11 mouse cellular contexts compared by ENCODE assay signal in genomic region chr13:21033176-21033575, GRCm38 (mm10). TPM values are rescaled to one million over a fixed set of nuclear protein-coding genes. Genes with fewer than 3 reads are reported as not detected.
DNase-seq lines count a peak whose midpoint lies in the region; ATAC-seq and TF ChIP-seq lines count a peak whose summit lies in the region.
"Had no signal": no experiment of that assay in that cellular context is flagged by ENCODE, and none has a peak within 500 bp of the region (broad histone marks: within the 10 kb centered on the region; RNA-seq: fewer than 3 reads in every experiment).

No protein-coding gene starts in this region.

- H3K36me3 ChIP-seq in midbrain, embryonic 14.5 days (ENCODE audit: control insufficient read depth, insufficient read depth, low read length), result no peaks in the 10 kb centered on the region
- no peaks in the 10 kb centered on the region for H3K36me3 ChIP-seq in lung, postnatal 0 days (ENCODE audit: insufficient read depth, low read length)
- H3K36me3 ChIP-seq: limb, embryonic 15.5 days had no signal

- no peaks in the 10 kb centered on the region for H3K9me3 ChIP-seq in midbrain, embryonic 14.5 days (ENCODE audit: control insufficient read depth, low read length)
- H3K9me3 ChIP-seq in lung, postnatal 0 days (ENCODE audit: low read length), result no peaks in the 10 kb centered on the region
- H3K9me3 ChIP-seq: limb, embryonic 15.5 days had no signal

- WGBS in midbrain, embryonic 14.5 days, result 57% methylated on average over 3 of the region's 3 CpGs
- WGBS in lung, postnatal 0 days, result 69% methylated on average over 3 of the region's 3 CpGs

- no peak for TF ChIP-seq EP300 in lung, postnatal 0 days (IDR thresholded peaks at IDR 0.05)

- no peak overlapping the region for H3K4me3 ChIP-seq in midbrain, embryonic 14.5 days (replicated peaks; ENCODE audit: low read depth, low read length)
- H3K4me3 ChIP-seq in lung, postnatal 0 days (ENCODE audit: low read depth, low read length), result no peak overlapping the region
- H3K4me3 ChIP-seq: limb, embryonic 15.5 days had no signal

- ATAC-seq in midbrain, embryonic 14.5 days (ENCODE audit: low FRiP score, low TSS enrichment), result 0 out of 2 replicates have a peak, but pooled peaks have one; percentile 48
- ATAC-seq in megakaryocyte progenitor cell, adult 5-6 weeks (replicated peaks; ENCODE audit: poor library complexity), result no peak
- ATAC-seq in lung, postnatal 0 days, result no peak

- H3K27me3 ChIP-seq in midbrain, embryonic 14.5 days (ENCODE audit: control insufficient read depth, insufficient read depth, low read length), result no peaks in the 10 kb centered on the region
- H3K27me3 ChIP-seq in lung, postnatal 0 days (replicated peaks; ENCODE audit: insufficient read depth, low read length), result no peaks in the 10 kb centered on the region
- H3K27me3 ChIP-seq: limb, embryonic 15.5 days had no signal

- no peak for TF ChIP-seq CTCF in lung, postnatal 0 days (IDR thresholded peaks at IDR 0.05)

- H3K4me1 ChIP-seq in midbrain, embryonic 14.5 days (ENCODE audit: control insufficient read depth, insufficient read depth, low read length), result no peaks in the 10 kb centered on the region
- H3K4me1 ChIP-seq in lung, postnatal 0 days (ENCODE audit: insufficient read depth, low read depth, low read length), result no peaks in the 10 kb centered on the region
- H3K4me1 ChIP-seq: limb, embryonic 15.5 days had no signal

- no peak overlapping the region for H3K4me2 ChIP-seq in midbrain, embryonic 14.5 days (ENCODE audit: low read length)
- no peak overlapping the region for H3K4me2 ChIP-seq in lung, postnatal 0 days (replicated peaks; ENCODE audit: low read depth, low read length)
- H3K4me2 ChIP-seq: limb, embryonic 15.5 days had no signal

- DNase-seq in Muller cell, postnatal 12 days (ENCODE audit: inconsistent ontology term), result peak; percentile 2
- peak; percentile 97 for DNase-seq in brain, adult 2 months (ENCODE audit: low read depth, low spot score)
- peak; percentile 28 to 39 for DNase-seq in frontal cortex, postnatal 36 days (ENCODE audit: low spot score in 2 of 2)
- DNase-seq in midbrain, embryonic 14.5 days, result peak; percentile 69
- no peak for DNase-seq in lung, postnatal 0 days (ENCODE audit: low spot score)
- DNase-seq in adrenal gland, adult 8-10 months, result no peak

- H3K27ac ChIP-seq in midbrain, embryonic 14.5 days (replicated peaks; ENCODE audit: low read depth, low read length), result no peak overlapping the region
- H3K27ac ChIP-seq in lung, postnatal 0 days (ENCODE audit: low read length), result no peak overlapping the region
- H3K27ac ChIP-seq: limb, embryonic 15.5 days had no signal

- no peak overlapping the region for H3K9ac ChIP-seq in midbrain, embryonic 14.5 days (replicated peaks; ENCODE audit: low read length)
- H3K9ac ChIP-seq in lung, postnatal 0 days (replicated peaks; ENCODE audit: low read depth), result no peak overlapping the region
- H3K9ac ChIP-seq: limb, embryonic 15.5 days had no signal

RNA-seq across cellular contexts. Expression of gene Olfr1370, which starts 41.6 kb away (rescaled TPM):
- not detected in 2 replicates for polyA plus RNA-seq in midbrain, embryonic 14.5 days (2014; fragmentation: Nextera tagmentation; extraction: Ambion mirVana)
- not detected in 2 replicates for total RNA-seq in megakaryocyte progenitor cell, adult 5-6 weeks (2015)
- total RNA-seq in megakaryocyte progenitor cell, adult 5-6 weeks (2017), result not detected in 2 replicates
- not detected in 2 replicates for polyA plus RNA-seq in lung, postnatal 0 days (2015; fragmentation: Nextera tagmentation; extraction: Ambion mirVana)
- total RNA-seq in adrenal gland, adult 8-10 months (2022), result not detected
- total RNA-seq: hematopoietic stem cell, adult 5-6 weeks had no signal
- polyA plus RNA-seq: frontal cortex, adult 2 months; limb, embryonic 15.5 days; testis, adult 2 months had no signal

Comparison
In these comparisons a context has a peak if more than half of its experiments do, and no peak if none do; other contexts are left out.
1. DNase-seq: peak in Muller cell, postnatal 12 days (single experiment), brain, adult 2 months (single experiment), frontal cortex, postnatal 36 days (2 of 2) and midbrain, embryonic 14.5 days (single experiment); none in lung, postnatal 0 days (single experiment) and adrenal gland, adult 8-10 months (single experiment).